Mouse (Mus musculus) heart, embryonic 12.5 days (tissue): ENCODE results near the gene Bbip1. TPM values are rescaled to one million over a fixed set of nuclear protein-coding genes. Genes with fewer than 3 reads are reported as not detected.
A peak's percentile ranks its signal among the peaks of the same experiment; 100 is the strongest.
"Not testable (repeated sequence)": the region's sequence is repeated elsewhere in the genome, so short reads cannot be mapped to it uniquely, and the experiment has no call there.

Experiments
- ATAC-seq: fragments of 200-750 bp; cut with Nextera tagmentation; 2 replicates; pipeline ENCODE4 v1.8.0; 2017; ENCODE audit warnings: moderate TSS enrichment, moderate library complexity; ENCODE audit not compliant: insufficient number of reproducible peaks, low FRiP score
- H3K27ac ChIP-seq: fragments of 300-500 bp; sonication (generic); 2 replicates; pipeline ENCODE4 v1.5.1; 2016; ENCODE audit warnings: mild to moderate bottlenecking, moderate library complexity; ENCODE audit not compliant: poor library complexity, severe bottlenecking
- H3K27me3 ChIP-seq: fragments of 300-500 bp; sonication (generic); replicated peaks from 2 replicates; pipeline ENCODE4 v1.6.1; 2016; ENCODE audit warnings: mild to moderate bottlenecking, moderate library complexity
- H3K36me3 ChIP-seq: fragments of 300-500 bp; sonication (generic); 2 replicates; pipeline ENCODE4 v1.6.1; 2016; ENCODE audit warnings: mild to moderate bottlenecking, moderate library complexity
- H3K4me1 ChIP-seq: fragments of 300-500 bp; sonication (generic); replicated peaks from 2 replicates; pipeline ENCODE4 v1.6.1; 2016; ENCODE audit warnings: mild to moderate bottlenecking
- H3K4me2 ChIP-seq: fragments of 300-500 bp; sonication (generic); 2 replicates; pipeline ENCODE4 v1.6.1; 2016; ENCODE audit warnings: mild to moderate bottlenecking, moderate library complexity
- H3K4me3 ChIP-seq: fragments of 300-500 bp; sonication (generic); 2 replicates; pipeline ENCODE4 v1.5.1; 2016; ENCODE audit warnings: mild to moderate bottlenecking
- H3K9ac ChIP-seq: fragments of 300-500 bp; sonication (generic); 2 replicates; pipeline ENCODE4 v1.6.1; 2016; ENCODE audit warnings: mild to moderate bottlenecking, moderate library complexity
- H3K9me3 ChIP-seq: fragments of 300-500 bp; sonication (generic); replicated peaks from 2 replicates; pipeline ENCODE4 v1.6.1; 2016; ENCODE audit warnings: mild to moderate bottlenecking, moderate library complexity
- WGBS: fragments of 180-500 bp; shearing (Covaris S2); methylation state at CpG from one replicate; pipeline ENCODE4 v1.1.7; 2016; 5-methylcytosine and 5-hydroxymethylcytosine counted together
- polyA plus RNA-seq: library from polyadenylated mRNA; unstranded; fragments of >200 nt; fragmentation: Nextera tagmentation; extraction: Ambion mirVana; gene quantifications from 2 replicates; pipeline ENCODE4 v1.2.1, GENCODE M21; 2016

Bbip1 gene
- polyA plus RNA-seq, 1 experiment from 2014 or later = 57.0 TPM

GRCm38 (mm10) chr19:53925338-53925751 lies 19.1 kb downstream of the Bbip1 start:
- no peak overlapping the region for H3K27ac ChIP-seq
- WGBS = 88% methylated on average over 2 of the region's 2 CpGs
- no peaks in the 10 kb centered on the region for H3K27me3 ChIP-seq
- no peak for ATAC-seq
- no peak overlapping the region for H3K4me3 ChIP-seq
- no peaks in the 10 kb centered on the region for H3K4me1 ChIP-seq
- no peak overlapping the region for H3K9ac ChIP-seq
- no peaks in the 10 kb centered on the region for H3K9me3 ChIP-seq
- H3K36me3 ChIP-seq = peaks cover 41% of the 10 kb centered on the region
- no peak overlapping the region for H3K4me2 ChIP-seq

- H3K4me1 ChIP-seq, H3K4me3 ChIP-seq, H3K9me3 ChIP-seq, H3K4me2 ChIP-seq, H3K9ac ChIP-seq, ATAC-seq, H3K27me3 ChIP-seq, H3K27ac ChIP-seq: not testable (repeated sequence)
- H3K36me3 ChIP-seq = peaks cover 59% of the 10 kb centered on the region
- WGBS = 87% methylated on average over 3 of the region's 3 CpGs
Observed at GRCm38 (mm10) chr19:53921996-53922395, 22.4 kb downstream of the Bbip1 start.

- Histone ChIP-seq H3K4me3 (no peak overlapping the region), H3K9ac (no peak overlapping the region), H3K4me2 (no peak overlapping the region), H3K27ac (no peak overlapping the region), H3K27me3 (no peaks in the 10 kb centered on the region), H3K36me3 (peaks cover 69% of the 10 kb centered on the region), H3K9me3 (no peaks in the 10 kb centered on the region), H3K4me1 (no peaks in the 10 kb centered on the region)
- no peak for ATAC-seq
- WGBS = 87% methylated on average over 10 of the region's 10 CpGs
Observed at GRCm38 (mm10) chr19:53919541-53919940, 24.9 kb downstream of the Bbip1 start.

- ATAC-seq = no peak
- Histone ChIP-seq H3K4me3 (no peak overlapping the region), H3K27ac (no peak overlapping the region), H3K4me1 (no peaks in the 10 kb centered on the region), H3K9ac (no peak overlapping the region), H3K27me3 (no peaks in the 10 kb centered on the region), H3K36me3 (peaks cover 64% of the 10 kb centered on the region), H3K4me2 (no peak overlapping the region), H3K9me3 (no peaks in the 10 kb centered on the region)
- 95% methylated on average over 4 of the region's 4 CpGs for WGBS
Observed at GRCm38 (mm10) chr19:53914950-53915349, 29.5 kb downstream of the Bbip1 start.

- H3K9me3 ChIP-seq, H3K4me2 ChIP-seq, H3K27me3 ChIP-seq, H3K9ac ChIP-seq, H3K27ac ChIP-seq, H3K4me3 ChIP-seq, ATAC-seq: not testable (repeated sequence)
- Histone ChIP-seq H3K36me3 (peaks cover 16% of the 10 kb centered on the region), H3K4me1 (peaks cover 14% of the 10 kb centered on the region)
Observed at GRCm38 (mm10) chr19:53906703-53907070, 37.7 kb downstream of the Bbip1 start.

GRCm38 (mm10) chr19:53906033-53906702 lies 38.3 kb downstream of the Bbip1 start:
- Histone ChIP-seq H3K4me1 (peaks cover 15% of the 10 kb centered on the region), H3K4me2 (no peak overlapping the region), H3K27ac (no peak overlapping the region), H3K4me3 (no peak overlapping the region), H3K9me3 (no peaks in the 10 kb centered on the region), H3K36me3 (peaks cover 13% of the 10 kb centered on the region), H3K9ac (no peak overlapping the region), H3K27me3 (no peaks in the 10 kb centered on the region)
- ATAC-seq = no peak
- WGBS = 68% methylated on average over 6 of the region's 6 CpGs

- Histone ChIP-seq H3K9ac (no peak overlapping the region), H3K9me3 (no peaks in the 10 kb centered on the region), H3K4me3 (no peak overlapping the region), H3K36me3 (peaks cover 11% of the 10 kb centered on the region), H3K27ac (no peak overlapping the region), H3K4me1 (peaks cover 15% of the 10 kb centered on the region), H3K27me3 (no peaks in the 10 kb centered on the region), H3K4me2 (peak overlapping the region; percentile 18; the same call in 1 of the 2 replicates)
- 65% methylated on average over 7 of the region's 7 CpGs for WGBS
- ATAC-seq = no peak
Observed at GRCm38 (mm10) chr19:53904833-53905480, 39.5 kb downstream of the Bbip1 start.

- WGBS = under 1% methylated on average over 83 of the region's 83 CpGs
- no peaks in the 10 kb centered on the region for H3K9me3 ChIP-seq
- peak overlapping the region; percentile 98 for H3K4me3 ChIP-seq
- no peaks in the 10 kb centered on the region for H3K27me3 ChIP-seq
- peak overlapping the region; percentile 92 for H3K4me2 ChIP-seq
- H3K36me3 ChIP-seq = 0 out of 2 replicates have a peak, but pooled peaks cover 4% of the 10 kb centered on the region
- peaks cover 15% of the 10 kb centered on the region for H3K4me1 ChIP-seq
- peak overlapping the region; percentile 98 for H3K9ac ChIP-seq
- ATAC-seq = peak; percentile 79
- H3K27ac ChIP-seq = peak overlapping the region; percentile 88
Observed at GRCm38 (mm10) chr19:53903507-53904321, 40.7 kb downstream of the Bbip1 start.

GRCm38 (mm10) chr19:53902739-53903487 lies 41.5 kb downstream of the Bbip1 start:
- H3K4me1 ChIP-seq = peaks cover 15% of the 10 kb centered on the region
- 0 out of 2 replicates have a peak, but pooled peaks cover 4% of the 10 kb centered on the region for H3K36me3 ChIP-seq
- no peaks in the 10 kb centered on the region for H3K27me3 ChIP-seq
- H3K9ac ChIP-seq = peak overlapping the region; percentile 98
- under 1% methylated on average over 61 of the region's 61 CpGs for WGBS
- H3K4me3 ChIP-seq = peak overlapping the region; percentile 98
- peak overlapping the region; percentile 92 for H3K4me2 ChIP-seq
- H3K27ac ChIP-seq = peak overlapping the region; percentile 88
- H3K9me3 ChIP-seq = no peaks in the 10 kb centered on the region
- peak; percentile 98 for ATAC-seq

- H3K27ac ChIP-seq = peak overlapping the region; percentile 82
- H3K4me2 ChIP-seq = peak overlapping the region; percentile 73
- WGBS = 30% methylated on average over 15 of the region's 15 CpGs
- H3K9me3 ChIP-seq = no peaks in the 10 kb centered on the region
- H3K27me3 ChIP-seq = no peaks in the 10 kb centered on the region
- H3K36me3 ChIP-seq = 0 out of 2 replicates have a peak, but pooled peaks cover 4% of the 10 kb centered on the region
- peak overlapping the region; percentile 98 for H3K4me3 ChIP-seq
- H3K4me1 ChIP-seq = peaks cover 15% of the 10 kb centered on the region
- peak overlapping the region; percentile 80 for H3K9ac ChIP-seq
- ATAC-seq = no peak
Observed at GRCm38 (mm10) chr19:53901931-53902738, 42.3 kb downstream of the Bbip1 start.
